Mouse (Mus musculus) T-helper 2 cell (primary cell): ENCODE results near the gene Rell1.

Experiments used
- in situ Hi-C: fragments of 300-600 bp; cut with MboI, MseI; formaldehyde crosslinking; loops from one replicate; pipeline ENCODE4 v1.15.1; 2025; ENCODE audit warnings: high pct_unique_total_duplicates

Rell1 gene

DNA sequence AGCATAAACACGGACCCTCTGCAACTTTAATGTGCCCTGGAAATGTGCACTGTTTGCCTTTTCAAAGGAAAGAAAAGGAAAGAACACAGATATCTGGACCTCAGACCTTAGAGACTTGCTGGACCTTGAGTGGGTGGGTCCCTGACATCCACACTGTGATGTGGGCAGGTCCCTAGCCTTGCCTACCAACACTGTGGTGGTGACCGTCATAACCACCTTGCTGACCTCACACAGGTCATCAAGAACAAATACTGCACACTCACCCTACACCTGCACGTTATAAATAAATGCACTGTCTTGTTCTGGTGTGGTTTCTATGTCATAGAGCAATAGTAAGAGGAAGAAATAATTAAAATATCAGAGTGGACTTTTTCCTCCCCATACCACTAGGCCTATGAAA lies 65.4 kb downstream of the Rell1 start:
- in situ Hi-C loops, result loop anchor here (10.0 kb wide), 1 partner anchor 361 kb away; no protein-coding TSS in a partner anchor

DNA sequence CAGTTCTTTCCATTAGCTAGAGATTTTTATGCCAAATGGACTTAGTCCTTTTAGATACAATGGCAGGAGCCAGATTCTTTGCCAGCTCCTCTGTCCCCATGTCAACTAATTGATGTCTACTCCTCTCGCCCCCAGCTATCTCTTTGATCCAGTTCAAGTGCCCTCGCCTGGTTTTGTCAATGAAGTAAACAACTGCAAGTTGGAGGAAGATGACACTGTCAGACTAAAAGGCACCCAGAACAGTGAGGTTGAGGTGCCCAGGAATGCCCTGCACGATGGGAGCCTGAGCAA lies 70.9 kb downstream of the Rell1 start:
- in situ Hi-C loops, result loop anchor here (5.0 kb wide), 1 partner anchor 170 kb away; no protein-coding TSS in a partner anchor

DNA sequence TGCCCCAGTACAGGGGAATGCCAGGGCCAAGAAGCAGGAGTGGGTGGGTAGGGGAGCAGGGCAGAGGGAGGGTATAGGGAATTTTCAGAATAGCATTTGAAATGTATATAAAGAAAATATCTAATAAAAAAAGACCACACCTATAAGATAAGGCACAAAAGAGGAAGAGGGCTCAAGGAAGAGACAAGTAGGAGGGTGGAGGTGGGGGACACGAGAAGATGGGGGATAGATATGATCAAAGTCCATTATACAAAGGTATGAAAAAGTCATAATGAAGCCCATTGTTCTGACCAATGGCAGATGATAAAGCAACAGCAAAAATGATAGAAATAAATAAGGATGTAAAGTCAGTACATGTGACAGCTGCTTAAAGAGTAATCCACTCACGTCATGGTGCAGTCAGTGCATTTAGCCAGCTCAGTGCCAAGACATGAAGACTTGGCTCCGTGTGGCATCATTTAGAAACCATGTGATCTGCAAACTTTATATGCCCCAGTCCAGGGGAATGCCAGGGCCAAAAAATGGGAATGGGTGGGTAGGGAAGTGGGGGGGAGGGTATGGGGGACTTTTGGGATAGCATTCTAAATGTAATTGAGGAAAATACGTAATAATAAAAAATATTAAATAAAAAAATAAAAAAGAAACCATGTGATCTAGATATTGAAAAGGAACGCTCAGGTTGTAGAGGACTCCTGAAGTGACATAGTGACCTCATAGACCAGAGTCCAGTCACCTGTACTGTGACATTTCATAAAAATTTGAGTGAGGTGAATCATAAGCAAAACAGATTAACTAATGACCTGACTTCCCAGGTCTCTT lies 71.5 kb downstream of the Rell1 start:
- in situ Hi-C loops, result loop anchor here (5.0 kb wide), 1 partner anchor 170 kb away; no protein-coding TSS in a partner anchor

DNA sequence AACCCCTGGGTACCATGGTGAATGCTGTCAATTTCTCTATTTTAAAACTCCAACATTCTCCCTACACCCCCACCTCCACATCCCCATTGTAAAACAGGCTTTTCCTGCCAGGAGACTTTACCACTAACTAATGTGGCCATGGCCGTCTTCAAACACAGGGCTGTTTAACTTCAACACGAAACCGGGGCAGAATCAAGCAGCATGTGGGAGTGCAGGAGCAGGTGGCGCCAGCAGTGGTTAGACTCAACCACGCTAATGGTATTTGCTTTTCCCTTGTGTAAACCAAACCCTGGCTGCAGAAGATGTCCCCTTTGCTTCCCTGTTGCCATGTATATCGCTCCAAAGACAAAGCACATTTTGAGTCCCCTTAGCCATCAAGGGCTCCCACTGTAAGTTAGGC lies 76.8 kb downstream of the Rell1 start:
- in situ Hi-C loops, result no loop called here

DNA sequence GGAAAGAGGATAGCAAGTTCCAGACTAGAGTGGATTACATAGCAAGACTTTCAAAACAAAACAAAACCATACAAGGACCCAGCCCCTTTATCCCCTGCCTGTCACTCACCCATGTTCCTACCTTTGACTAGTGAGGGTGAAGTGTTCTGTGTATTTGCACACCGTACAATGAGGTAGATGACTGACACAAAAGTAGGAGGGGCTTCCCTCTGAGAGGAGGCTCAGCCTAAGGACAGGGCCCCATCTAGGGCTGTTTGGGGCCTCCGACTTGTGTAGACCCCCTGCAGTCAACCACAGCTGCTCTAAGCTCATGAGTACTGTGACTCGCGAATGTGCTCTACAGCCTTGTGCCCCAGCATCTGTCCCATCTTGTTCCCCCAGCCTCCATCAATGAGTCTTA lies 77.5 kb downstream of the Rell1 start:
- in situ Hi-C loops, result no loop called here

DNA sequence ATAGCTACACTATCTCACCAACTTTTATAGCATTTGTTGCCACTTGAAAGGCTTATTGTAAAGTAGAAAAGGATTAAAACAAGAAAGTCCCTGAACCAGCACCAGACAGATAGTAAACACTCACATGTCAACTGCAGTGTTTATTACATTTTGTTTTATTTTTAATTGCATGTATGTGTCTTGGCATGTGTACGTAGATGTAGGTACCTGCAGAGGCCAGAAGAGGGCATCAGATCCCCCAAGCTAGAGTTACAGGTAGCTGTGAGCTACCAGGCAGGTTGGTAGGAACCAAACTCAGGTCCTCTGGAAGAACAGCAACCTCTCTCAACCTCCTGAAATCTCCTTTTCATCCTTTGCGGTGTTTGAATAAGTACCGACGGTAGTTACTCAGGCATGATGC lies 81.6 kb downstream of the Rell1 start:
- in situ Hi-C loops, result no loop called here

DNA sequence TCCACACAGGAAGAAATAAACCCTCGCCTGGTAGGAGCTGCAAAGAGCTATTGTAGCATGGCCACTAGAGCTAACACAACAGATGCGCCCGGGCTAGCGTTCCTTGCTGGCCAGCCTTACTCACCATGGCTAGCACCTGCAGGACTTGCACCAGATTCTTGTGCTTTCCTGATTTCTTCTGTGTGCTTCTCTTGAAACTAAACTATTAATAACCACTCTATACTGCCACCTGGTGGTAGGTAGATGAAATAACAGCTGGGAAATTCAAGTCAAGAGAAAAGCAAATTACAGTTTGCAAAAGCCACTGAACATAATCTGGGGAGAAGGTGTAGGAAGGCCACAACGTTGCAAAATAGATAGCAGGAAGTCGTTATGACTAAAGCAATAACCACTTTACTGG lies 82.0 kb downstream of the Rell1 start:
- in situ Hi-C loops, result no loop called here

DNA sequence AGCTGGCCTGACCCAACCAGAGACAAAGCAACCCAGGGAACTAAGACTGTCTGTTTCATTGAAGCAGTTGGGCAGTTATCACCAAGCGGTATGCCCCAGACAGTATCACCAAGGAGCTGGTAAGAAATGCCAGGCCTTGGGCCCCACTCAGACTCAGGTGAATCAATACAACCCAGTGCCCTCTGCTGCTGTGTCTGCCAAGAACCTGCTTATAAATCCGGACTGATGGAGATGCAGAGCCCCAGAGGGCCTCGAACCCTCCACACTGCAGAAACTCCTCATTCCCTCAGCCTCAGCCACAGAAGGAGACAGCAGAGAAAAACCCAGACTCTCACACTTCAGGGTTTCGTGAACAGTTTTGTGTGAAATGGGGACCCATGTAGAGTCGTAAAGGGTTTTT lies 82.4 kb downstream of the Rell1 start:
- in situ Hi-C loops, result no loop called here

DNA sequence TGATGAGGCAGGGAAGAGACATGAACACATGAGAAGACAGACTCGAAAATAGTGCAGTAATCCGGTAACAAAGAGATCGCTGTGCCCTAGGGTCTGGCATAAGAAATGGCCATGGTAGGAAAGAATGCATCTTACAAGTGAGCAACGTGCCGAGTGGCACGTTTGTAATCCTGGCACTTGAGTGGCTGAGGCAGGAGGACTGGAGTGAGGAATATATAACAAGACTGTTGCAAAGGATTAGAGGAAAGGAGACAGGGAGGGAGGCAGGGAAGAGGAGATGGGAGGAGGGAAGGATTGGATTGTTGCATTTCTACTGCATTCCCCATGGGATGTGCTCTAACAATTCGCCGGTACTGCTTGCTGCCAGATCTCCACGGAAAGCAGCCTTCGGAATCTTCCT lies 89.7 kb downstream of the Rell1 start:
- in situ Hi-C loops, result no loop called here

DNA sequence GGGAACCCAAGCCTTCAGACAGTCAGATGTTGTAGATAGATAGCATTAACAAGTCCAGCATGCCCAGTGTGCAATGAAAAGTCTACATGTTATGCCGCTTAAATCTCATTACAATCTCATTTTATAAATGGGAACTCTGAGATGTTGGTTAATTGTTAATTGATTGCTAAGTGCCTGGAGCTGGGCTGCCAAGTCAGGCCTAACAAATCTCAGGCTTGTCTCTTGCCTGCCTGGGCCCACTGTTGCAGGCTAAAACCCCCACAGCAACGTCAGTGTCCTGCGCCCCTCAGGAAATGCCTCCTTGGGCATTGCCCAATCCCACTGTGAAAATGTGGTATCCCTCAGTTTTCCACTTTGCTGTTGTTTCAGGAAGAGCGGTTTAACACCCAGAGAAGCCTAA lies 92.6 kb downstream of the Rell1 start:
- in situ Hi-C loops, result no loop called here

DNA sequence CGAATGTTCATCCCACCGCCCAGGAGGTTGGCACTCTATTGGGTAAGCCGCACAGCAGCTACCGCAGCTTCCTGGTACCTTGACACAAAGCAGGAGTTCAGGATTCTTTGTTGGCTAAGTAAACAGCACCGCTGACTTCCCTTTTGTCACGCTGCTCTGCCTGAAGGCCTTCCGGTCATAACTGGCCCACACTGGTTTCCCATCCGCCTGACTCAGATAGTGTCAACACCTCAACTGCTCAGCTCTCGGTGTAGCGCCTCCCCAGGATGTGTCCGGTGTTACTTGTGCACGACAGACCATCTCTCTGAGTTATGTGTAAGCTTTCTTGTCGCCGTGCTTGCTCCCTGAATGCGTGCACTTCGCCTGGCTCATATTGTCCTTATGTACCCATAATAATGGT lies 93.8 kb downstream of the Rell1 start:
- in situ Hi-C loops, result no loop called here

DNA sequence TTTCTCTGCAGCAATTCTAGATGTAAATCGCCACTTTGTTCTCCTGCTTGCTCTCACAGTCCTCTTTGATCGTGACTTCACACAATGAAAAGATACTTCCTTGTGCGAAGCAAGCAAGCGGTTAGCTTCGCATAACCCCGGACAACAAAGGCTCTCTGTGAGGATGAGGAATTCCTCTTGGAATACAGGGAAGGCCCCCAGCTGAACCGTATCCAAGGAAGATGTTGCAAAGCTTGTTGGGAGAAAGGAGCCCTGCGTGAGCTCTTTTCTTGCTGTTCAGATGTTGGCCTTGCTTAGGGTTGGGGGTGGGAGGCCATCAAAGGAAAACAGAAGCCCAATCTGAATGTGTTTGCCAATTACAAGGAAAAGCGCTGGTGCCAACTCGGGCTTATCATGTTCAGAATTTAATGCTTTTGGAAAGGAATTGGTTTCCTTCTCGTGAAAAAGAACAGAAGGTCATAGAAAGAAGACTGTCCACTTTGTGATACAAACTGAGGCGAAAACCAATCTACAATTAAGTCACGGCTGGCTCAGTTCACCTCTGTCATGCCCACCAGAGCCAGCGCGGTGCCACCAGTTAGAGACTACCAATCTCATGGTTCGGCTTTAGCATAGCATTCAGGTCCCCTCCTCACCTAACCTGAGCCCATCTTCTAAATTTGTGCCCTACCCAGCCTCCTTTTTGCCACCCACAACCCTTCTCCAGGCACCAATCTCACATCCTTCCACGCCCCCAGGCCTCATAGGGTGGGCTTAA lies 96.3 kb downstream of the Rell1 start:
- in situ Hi-C loops, result no loop called here

DNA sequence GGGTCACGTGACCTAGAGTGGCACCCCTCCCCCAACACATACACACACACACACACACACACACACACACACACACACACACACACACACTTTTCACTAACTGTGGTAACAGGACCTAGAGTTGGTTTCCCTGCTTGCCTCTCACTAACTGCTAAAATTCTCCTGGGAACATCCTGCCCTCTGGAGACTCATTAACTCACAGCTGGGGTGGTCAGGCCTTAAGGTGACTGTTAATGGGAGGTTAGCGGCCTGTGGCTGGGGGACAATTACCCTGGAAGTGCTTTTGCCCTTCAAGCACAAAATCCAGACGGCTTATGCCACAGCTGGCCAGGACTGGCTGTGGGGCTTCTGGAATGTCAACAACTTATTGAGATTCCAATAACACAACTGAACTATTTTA lies 101.3 kb downstream of the Rell1 start:
- in situ Hi-C loops, result no loop called here

DNA sequence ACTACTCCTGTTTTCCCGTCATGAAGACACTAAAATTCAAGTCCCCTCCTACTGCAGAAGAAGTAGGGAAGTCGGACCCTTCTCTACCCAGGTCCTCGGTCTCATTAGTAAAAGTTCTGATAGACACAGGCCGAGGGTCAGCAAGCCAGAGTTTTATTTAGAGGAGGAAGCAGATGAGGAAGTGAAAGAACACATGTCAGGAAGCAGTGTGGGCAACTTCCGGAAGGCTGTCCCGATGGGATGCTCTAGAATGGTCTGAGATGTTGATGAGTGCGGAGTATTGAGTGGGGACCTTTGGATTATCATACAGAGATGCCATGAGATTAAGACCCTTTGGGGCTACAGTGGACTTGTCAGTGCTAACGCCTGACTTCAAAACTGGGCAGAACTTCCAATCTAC lies 109.8 kb downstream of the Rell1 start:
- in situ Hi-C loops, result no loop called here
